Mouse (Mus musculus) heart, postnatal 0 days (tissue): ENCODE data around the gene Plekhh2.

Source experiments
- CTCF ChIP-seq: IDR thresholded peaks from 2 replicates; pipeline ENCODE4 v1.5.1; 2016; ENCODE audit warnings: antibody characterized with exemption, control low read depth, low read depth
- EP300 ChIP-seq: IDR thresholded peaks from 2 replicates; pipeline ENCODE4 v1.6.1; 2016; ENCODE audit warnings: antibody characterized with exemption, low read depth

DNA sequence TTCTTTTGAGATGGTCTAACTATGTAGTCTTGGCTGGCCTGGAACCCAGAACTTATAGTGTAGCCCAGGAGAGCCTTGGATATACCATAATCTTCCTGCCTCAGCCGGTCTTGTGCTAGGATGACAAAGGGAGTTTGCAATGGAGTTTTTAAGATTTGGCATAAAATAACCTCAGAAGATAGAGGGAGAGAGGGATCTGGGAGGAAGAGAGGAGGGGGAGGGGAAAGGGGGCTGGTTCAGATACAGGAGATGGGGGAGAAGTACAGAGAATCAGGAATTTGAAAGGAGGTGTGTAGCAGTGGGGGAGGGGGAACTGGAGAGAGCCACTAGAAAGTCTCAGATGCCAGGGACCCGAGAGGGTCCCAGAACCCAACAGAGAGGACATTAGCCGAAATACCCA is 7.7 kb downstream of the Plekhh2 start:
- TF ChIP-seq CTCF (no peak), EP300 (no peak)
